ENCODE assay signal across 1 mouse cellular context in genomic region chr11:85843347-85843692, GRCm38 (mm10).
TF ChIP-seq lines count a peak whose summit lies in the region.

No protein-coding gene starts in this region.

TF ChIP-seq in MEL, 35 proteins besides CTCF, POLR2A, EP300 and RAD21 (continued from another document):
- TF ChIP-seq BHLHE40 (IDR thresholded peaks at IDR 0.05; ENCODE audit: borderline replicate concordance, low read depth, low read length) (no peak), TCF12 (IDR thresholded peaks at IDR 0.05; ENCODE audit: low read depth, low read length) (peak; percentile 41; the same call in 1 of the 2 replicates), HCFC1 (IDR thresholded peaks at IDR 0.05; ENCODE audit: low read depth, low read length) (peak; percentile 53), ELF1 (IDR thresholded peaks at IDR 0.05; ENCODE audit: low read depth, low read length) (0 out of 2 replicates have a peak, but pooled peaks have one; percentile 11), MAX (IDR thresholded peaks at IDR 0.05; ENCODE audit: low read length) (peak; percentile 2), MXI1 (IDR thresholded peaks at IDR 0.05; ENCODE audit: low read depth, low read length) (no peak; the same call in 1 of the 2 replicates), UBTF (IDR thresholded peaks at IDR 0.05; ENCODE audit: borderline replicate concordance, insufficient read depth, low read depth, low read length) (peak; percentile 94), SIN3A (IDR thresholded peaks at IDR 0.05; ENCODE audit: low read length) (peak; percentile 84), MEF2A (IDR thresholded peaks at IDR 0.05; ENCODE audit: extremely low read depth, insufficient replicate concordance, low read depth, low read length, poor library complexity, severe bottlenecking) (no peak), ZC3H11A (IDR thresholded peaks at IDR 0.05; ENCODE audit: low read depth, low read length) (no peak; the same call in 1 of the 2 replicates), CHD1 (IDR thresholded peaks at IDR 0.05; ENCODE audit: low read depth, low read length) (0 out of 2 replicates have a peak, but pooled peaks have one; percentile 3), SMC3 (IDR thresholded peaks at IDR 0.05; ENCODE audit: low read depth, low read length) (peak; percentile 87)
